Mouse (Mus musculus) cortical plate, adult 2 months (tissue): ENCODE data around the gene Ldhb. TPM values are rescaled to one million over a fixed set of nuclear protein-coding genes. Genes with fewer than 3 reads are reported as not detected.

Experiments used
- H3K27ac ChIP-seq: fragments of 200-500 bp; 2 replicates; pipeline ENCODE4 v1.5.1; 2012; ENCODE audit warnings: low read length, control low read depth, inconsistent platforms; ENCODE audit not compliant: insufficient read depth
- H3K4me1 ChIP-seq: fragments of 200-500 bp; 2 replicates; pipeline ENCODE4 v1.6.1; 2011; ENCODE audit warnings: low read length; ENCODE audit not compliant: control insufficient read depth, insufficient read depth
- H3K4me3 ChIP-seq: fragments of 200-500 bp; 2 replicates; pipeline ENCODE4 v1.5.1; 2011; ENCODE audit warnings: mild to moderate bottlenecking, low read length, control low read depth; ENCODE audit not compliant: insufficient read depth
- CTCF ChIP-seq: fragments of 200-500 bp; IDR thresholded peaks from 2 replicates; pipeline ENCODE4 v1.5.1; 2011; ENCODE audit warnings: mild to moderate bottlenecking, control low read depth, low read length; ENCODE audit not compliant: insufficient read depth; ENCODE audit errors: extremely low read depth
- POLR2A ChIP-seq: fragments of 200-500 bp; IDR thresholded peaks from 2 replicates; pipeline ENCODE4 v1.6.1; 2011; ENCODE audit warnings: mild to moderate bottlenecking, low read length, control low read depth; ENCODE audit not compliant: insufficient read depth; ENCODE audit errors: extremely low read depth
- polyA plus RNA-seq: library from polyadenylated mRNA; depleted of rRNA; stranded (reverse); fragments of >200 nt; gene quantifications from 2 replicates; pipeline ENCODE4 v1.2.3, GENCODE M21; 2012

Ldhb gene
- polyA plus RNA-seq, 1 experiment: 1,198 TPM

GRCm38 (mm10) chr6:142487638-142488037, 20.1 kb downstream of the Ldhb start:
- Histone ChIP-seq H3K4me1 (peaks cover 3% of the 10 kb centered on the region; the same call in 1 of the 2 replicates), H3K27ac (no peak overlapping the region), H3K4me3 (no peak overlapping the region)
- TF ChIP-seq POLR2A: no peak
- TF ChIP-seq CTCF: no peak

GRCm38 (mm10) chr6:142485478-142486123, 22.2 kb downstream of the Ldhb start:
- Histone ChIP-seq H3K4me1 (peaks cover 3% of the 10 kb centered on the region; the same call in 1 of the 2 replicates), H3K27ac (no peak overlapping the region), H3K4me3 (no peak overlapping the region)
- TF ChIP-seq CTCF (no peak), POLR2A (no peak)

- TF ChIP-seq POLR2A (no peak), CTCF (peak; percentile 52)
- H3K27ac ChIP-seq: no peak overlapping the region
- H3K4me1 ChIP-seq: no peaks in the 10 kb centered on the region
- no peak overlapping the region for H3K4me3 ChIP-seq
Observed at GRCm38 (mm10) chr6:142477239-142477638, 30.5 kb downstream of the Ldhb start.

- Histone ChIP-seq H3K4me1 (no peaks in the 10 kb centered on the region), H3K27ac (no peak within 1 kb of the TSS), H3K4me3 (no peak within 1 kb of the TSS)
- TF ChIP-seq POLR2A: no peak
- no peak for TF ChIP-seq CTCF
Observed at GRCm38 (mm10) chr6:142472801-142473203, 35.0 kb downstream of the Ldhb start, which contains the start of gene Gys2. Gene Gys2 (minus strand): TSS chr6:142473109.

GRCm38 (mm10) chr6:142471141-142471540, 36.6 kb downstream of the Ldhb start:
- Histone ChIP-seq H3K27ac (no peak overlapping the region), H3K4me3 (no peak overlapping the region), H3K4me1 (no peaks in the 10 kb centered on the region)
- TF ChIP-seq POLR2A (no peak), CTCF (no peak)

- Histone ChIP-seq H3K4me1 (no peaks in the 10 kb centered on the region), H3K27ac (no peak overlapping the region), H3K4me3 (no peak overlapping the region)
- TF ChIP-seq CTCF: peak; percentile 46
- no peak for TF ChIP-seq POLR2A
Observed at GRCm38 (mm10) chr6:142469602-142470001, 38.2 kb downstream of the Ldhb start.

GRCm38 (mm10) chr6:142462194-142462593, 45.6 kb downstream of the Ldhb start:
- H3K4me3 ChIP-seq: no peak overlapping the region
- no peaks in the 10 kb centered on the region for H3K4me1 ChIP-seq
- TF ChIP-seq CTCF (no peak), POLR2A (no peak)
- H3K27ac ChIP-seq: no peak overlapping the region

GRCm38 (mm10) chr6:142459017-142459678, 48.6 kb downstream of the Ldhb start:
- H3K4me3 ChIP-seq: no peak overlapping the region
- H3K4me1 ChIP-seq: no peaks in the 10 kb centered on the region
- H3K27ac ChIP-seq: no peak overlapping the region
- no peak for TF ChIP-seq POLR2A
- no peak for TF ChIP-seq CTCF

GRCm38 (mm10) chr6:142458010-142458409, 49.7 kb downstream of the Ldhb start:
- TF ChIP-seq POLR2A (no peak), CTCF (no peak)
- Histone ChIP-seq H3K4me3 (no peak overlapping the region), H3K4me1 (no peaks in the 10 kb centered on the region), H3K27ac (no peak overlapping the region)
